Mouse (Mus musculus): ENCODE results near the gene Pax2. TPM values are rescaled to one million over a fixed set of nuclear protein-coding genes. Genes with fewer than 3 reads are reported as not detected.

The Pax2 gene
- polyA plus RNA-seq, 1 experiment: 29.7 TPM

DNA sequence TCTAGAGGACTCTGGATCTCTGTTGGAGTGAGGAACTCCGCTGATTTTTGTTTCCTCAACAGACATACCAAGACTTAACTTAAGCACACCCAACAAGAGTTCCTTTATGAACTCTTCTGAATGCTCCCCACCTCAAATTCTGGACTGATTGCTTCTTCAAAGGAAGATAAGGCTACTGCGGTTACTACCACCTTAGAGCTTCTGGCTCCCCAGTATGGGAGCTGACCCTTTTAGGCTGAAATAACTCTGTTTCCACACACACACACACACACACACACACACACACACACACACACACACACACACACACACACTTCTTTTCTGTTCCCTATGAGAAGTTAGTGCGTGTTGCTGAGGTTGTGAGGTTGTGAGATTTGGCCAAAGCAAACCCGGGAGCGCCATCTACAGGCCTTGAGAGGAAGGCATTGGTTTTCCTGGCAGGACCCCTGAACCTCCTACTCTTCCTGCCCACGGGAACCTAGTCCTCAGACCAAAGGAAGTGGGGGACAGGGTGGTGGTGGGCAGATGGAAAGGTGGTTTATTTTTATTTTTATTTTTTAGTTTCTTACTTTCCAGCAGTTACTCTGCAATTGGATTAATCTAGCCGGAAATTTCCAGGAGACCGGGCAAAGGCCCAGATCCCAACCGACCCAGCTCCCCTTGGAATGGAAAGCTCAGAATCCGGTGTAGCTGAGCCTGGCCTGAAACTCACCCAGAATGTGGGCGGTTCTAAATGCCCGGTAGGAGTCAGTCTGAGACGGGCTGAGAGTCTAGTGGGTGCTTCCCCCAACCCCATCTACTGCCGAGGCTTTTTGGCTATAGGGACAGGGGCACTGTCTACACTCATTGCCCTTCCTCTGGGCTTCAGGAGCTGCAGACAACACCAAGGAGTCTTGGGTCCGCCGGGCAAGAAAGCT lies 1.1 kb upstream of the Pax2 start:
- Histone ChIP-seq H3K27ac (ENCODE audit: insufficient read depth, low read depth, low read length) (peak overlapping the region; percentile 91), H3K4me3 (ENCODE audit: insufficient read depth, low read depth, low read length) (peak overlapping the region; percentile 98), H3K27me3 (replicated peaks; ENCODE audit: control insufficient read depth, insufficient read depth, low read length) (no peaks in the 10 kb centered on the region), H3K36me3 (ENCODE audit: control insufficient read depth, insufficient read depth, low read length) (no peaks in the 10 kb centered on the region), H3K4me1 (ENCODE audit: control insufficient read depth, insufficient read depth, low read length) (no peaks in the 10 kb centered on the region; the same call in 1 of the 2 replicates)
- peak; percentile 91 for DNase-seq
- WGBS: 3% methylated on average over 16 of the region's 16 CpGs
- TF ChIP-seq POLR2A (IDR thresholded peaks at IDR 0.05; ENCODE audit: low read depth, low read length) (no peak), CTCF (conservative IDR thresholded peaks at IDR 0.05; ENCODE audit: insufficient read depth, insufficient read length, low read depth, low read length) (peak; percentile 89)

GRCm38 (mm10) chr19:44755378-44755692 lies 510 bp upstream of the Pax2 start:
- H3K27ac ChIP-seq (ENCODE audit: insufficient read depth, low read depth, low read length): peak overlapping the region; percentile 91
- under 1% methylated on average over 13 of the region's 13 CpGs for WGBS
- no peak for DNase-seq
- TF ChIP-seq POLR2A (IDR thresholded peaks at IDR 0.05; ENCODE audit: low read depth, low read length) (no peak), CTCF (conservative IDR thresholded peaks at IDR 0.05; ENCODE audit: insufficient read depth, insufficient read length, low read depth, low read length) (no peak)
- no peaks in the 10 kb centered on the region for H3K36me3 ChIP-seq (ENCODE audit: control insufficient read depth, insufficient read depth, low read length)
- H3K4me3 ChIP-seq (ENCODE audit: insufficient read depth, low read depth, low read length): peak overlapping the region; percentile 98
- no peaks in the 10 kb centered on the region; the same call in 1 of the 2 replicates for H3K4me1 ChIP-seq (ENCODE audit: control insufficient read depth, insufficient read depth, low read length)
- no peaks in the 10 kb centered on the region for H3K27me3 ChIP-seq (replicated peaks; ENCODE audit: control insufficient read depth, insufficient read depth, low read length)

DNA sequence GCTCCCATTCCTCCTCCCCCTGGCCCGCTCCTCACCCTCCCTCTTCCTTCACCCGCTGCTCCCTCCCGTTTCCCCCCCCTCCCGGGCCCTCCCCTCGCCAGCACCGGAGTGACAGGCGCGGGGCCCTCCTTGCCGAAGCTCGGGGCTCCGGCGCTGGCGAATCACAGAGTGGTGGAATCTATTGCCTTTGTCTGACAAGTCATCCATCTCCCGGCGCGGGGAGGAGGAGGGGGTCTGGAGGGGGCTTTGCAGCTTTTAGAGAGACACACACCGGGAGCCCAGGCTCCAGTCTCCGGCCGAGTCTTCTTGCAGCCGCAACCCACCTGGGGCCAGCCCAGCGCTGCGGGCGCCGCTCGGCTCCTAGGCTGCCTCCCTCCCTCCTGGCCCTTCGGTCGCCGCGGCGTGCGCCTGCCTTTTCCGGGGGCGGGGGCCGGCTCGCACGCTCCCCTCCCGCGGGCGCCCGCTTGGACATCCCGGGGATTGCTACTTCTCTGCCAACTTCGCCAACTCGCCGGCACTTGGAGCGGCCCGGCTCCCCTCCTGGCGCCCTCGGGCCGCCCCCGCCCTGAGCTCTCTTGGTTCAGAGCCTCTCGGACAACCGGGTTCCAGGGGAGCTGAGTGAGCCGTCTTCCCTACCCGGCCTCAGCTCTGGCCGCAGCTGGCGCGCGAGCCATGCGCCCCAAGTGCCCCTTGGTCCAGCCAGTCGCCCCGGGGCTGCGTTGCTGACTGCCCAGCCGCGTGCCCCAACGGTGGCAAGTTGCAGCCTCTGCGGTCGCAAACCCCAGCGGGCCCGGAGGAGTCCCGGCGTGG lies 781 bp downstream of the Pax2 start:
- no peaks in the 10 kb centered on the region; the same call in 1 of the 2 replicates for H3K4me1 ChIP-seq (ENCODE audit: control insufficient read depth, insufficient read depth, low read length)
- H3K27ac ChIP-seq (ENCODE audit: insufficient read depth, low read depth, low read length): peak overlapping the region; percentile 99
- WGBS: 1% methylated on average over 67 of the region's 71 CpGs
- no peaks in the 10 kb centered on the region for H3K27me3 ChIP-seq (replicated peaks; ENCODE audit: control insufficient read depth, insufficient read depth, low read length)
- H3K36me3 ChIP-seq (ENCODE audit: control insufficient read depth, insufficient read depth, low read length): no peaks in the 10 kb centered on the region
- TF ChIP-seq POLR2A (IDR thresholded peaks at IDR 0.05; ENCODE audit: low read depth, low read length): no peak
- no peak for TF ChIP-seq CTCF (conservative IDR thresholded peaks at IDR 0.05; ENCODE audit: insufficient read depth, insufficient read length, low read depth, low read length)
- peak overlapping the region; percentile 98 for H3K4me3 ChIP-seq (ENCODE audit: insufficient read depth, low read depth, low read length)
- peak; percentile 87 for DNase-seq

GRCm38 (mm10) chr19:44757231-44757871 lies 1.5 kb downstream of the Pax2 start:
- Histone ChIP-seq H3K36me3 (ENCODE audit: control insufficient read depth, insufficient read depth, low read length) (no peaks in the 10 kb centered on the region), H3K27me3 (replicated peaks; ENCODE audit: control insufficient read depth, insufficient read depth, low read length) (no peaks in the 10 kb centered on the region), H3K27ac (ENCODE audit: insufficient read depth, low read depth, low read length) (peak overlapping the region; percentile 99), H3K4me3 (ENCODE audit: insufficient read depth, low read depth, low read length) (peak overlapping the region; percentile 98), H3K4me1 (ENCODE audit: control insufficient read depth, insufficient read depth, low read length) (no peaks in the 10 kb centered on the region; the same call in 1 of the 2 replicates)
- TF ChIP-seq CTCF (conservative IDR thresholded peaks at IDR 0.05; ENCODE audit: insufficient read depth, insufficient read length, low read depth, low read length) (no peak), POLR2A (IDR thresholded peaks at IDR 0.05; ENCODE audit: low read depth, low read length) (no peak)
- DNase-seq: peak; percentile 72
- WGBS: under 1% methylated on average over 30 of the region's 38 CpGs

DNA sequence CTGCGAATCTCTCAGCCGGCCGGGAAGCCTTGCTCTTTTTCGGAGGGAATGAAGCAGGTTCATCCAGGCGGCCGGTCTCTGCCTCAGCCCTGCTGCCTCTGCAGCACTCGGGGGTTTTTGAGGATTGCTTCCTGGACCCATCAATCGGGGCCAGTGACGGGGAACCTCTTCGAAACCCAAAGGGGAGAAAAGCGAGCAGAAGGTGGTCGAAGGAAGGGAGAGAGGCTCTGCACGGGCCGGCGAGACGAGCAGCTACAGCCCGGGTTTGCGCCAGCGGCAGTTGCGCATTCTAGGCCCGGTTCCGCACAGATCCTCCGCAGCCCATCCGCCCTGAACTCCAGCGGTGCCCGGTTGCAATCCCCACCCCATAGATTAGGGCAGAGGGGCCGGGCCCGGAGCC lies 3.0 kb downstream of the Pax2 start:
- H3K36me3 ChIP-seq (ENCODE audit: control insufficient read depth, insufficient read depth, low read length): no peaks in the 10 kb centered on the region
- no peaks in the 10 kb centered on the region; the same call in 1 of the 2 replicates for H3K4me1 ChIP-seq (ENCODE audit: control insufficient read depth, insufficient read depth, low read length)
- no peaks in the 10 kb centered on the region for H3K27me3 ChIP-seq (replicated peaks; ENCODE audit: control insufficient read depth, insufficient read depth, low read length)
- DNase-seq: peak; percentile 31
- 6% methylated on average over 28 of the region's 28 CpGs for WGBS
- H3K27ac ChIP-seq (ENCODE audit: insufficient read depth, low read depth, low read length): peak overlapping the region; percentile 72
- no peak for TF ChIP-seq POLR2A (IDR thresholded peaks at IDR 0.05; ENCODE audit: low read depth, low read length)
- no peak for TF ChIP-seq CTCF (conservative IDR thresholded peaks at IDR 0.05; ENCODE audit: insufficient read depth, insufficient read length, low read depth, low read length)
- peak overlapping the region; percentile 55 for H3K4me3 ChIP-seq (ENCODE audit: insufficient read depth, low read depth, low read length)

DNA sequence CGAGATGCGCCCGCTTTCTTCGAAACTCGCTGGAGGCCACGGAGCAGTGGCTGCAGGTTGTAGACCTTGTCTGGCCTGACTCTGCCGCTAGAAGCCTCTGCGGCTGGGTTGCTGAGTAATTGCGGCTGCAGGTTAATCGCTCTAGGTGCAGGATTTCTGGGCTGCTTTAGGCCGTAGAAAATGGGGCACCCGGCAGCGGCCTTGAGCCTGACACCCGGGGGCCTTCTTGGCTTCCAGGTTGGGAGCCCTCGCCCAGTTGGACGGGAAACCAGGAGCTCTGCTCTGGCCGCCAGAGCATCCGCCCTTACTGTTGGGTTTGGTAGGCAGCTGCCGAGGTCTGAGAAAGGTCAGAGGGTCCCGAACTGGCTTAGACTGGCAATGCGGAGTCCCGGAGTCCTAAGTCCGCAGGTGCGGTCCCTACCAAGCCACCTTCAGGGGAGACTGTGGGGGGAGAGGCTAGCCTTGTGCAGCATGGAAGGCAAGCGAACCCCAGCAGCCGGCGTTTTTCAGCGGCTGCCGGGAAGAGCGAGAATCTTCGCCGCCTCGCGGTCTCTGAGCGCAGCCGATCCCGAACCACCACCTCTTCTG lies 3.8 kb downstream of the Pax2 start:
- DNase-seq: peak; percentile 59
- Histone ChIP-seq H3K27ac (ENCODE audit: insufficient read depth, low read depth, low read length) (peak overlapping the region; percentile 79), H3K4me1 (ENCODE audit: control insufficient read depth, insufficient read depth, low read length) (no peaks in the 10 kb centered on the region), H3K36me3 (ENCODE audit: control insufficient read depth, insufficient read depth, low read length) (no peaks in the 10 kb centered on the region), H3K27me3 (replicated peaks; ENCODE audit: control insufficient read depth, insufficient read depth, low read length) (no peaks in the 10 kb centered on the region), H3K4me3 (ENCODE audit: insufficient read depth, low read depth, low read length) (peak overlapping the region; percentile 55)
- 3% methylated on average over 37 of the region's 37 CpGs for WGBS
- TF ChIP-seq CTCF (conservative IDR thresholded peaks at IDR 0.05; ENCODE audit: insufficient read depth, insufficient read length, low read depth, low read length): no peak
- no peak for TF ChIP-seq POLR2A (IDR thresholded peaks at IDR 0.05; ENCODE audit: low read depth, low read length)

Measured in kidney, adult 2 months (tissue).